In the genomic region with DNA sequence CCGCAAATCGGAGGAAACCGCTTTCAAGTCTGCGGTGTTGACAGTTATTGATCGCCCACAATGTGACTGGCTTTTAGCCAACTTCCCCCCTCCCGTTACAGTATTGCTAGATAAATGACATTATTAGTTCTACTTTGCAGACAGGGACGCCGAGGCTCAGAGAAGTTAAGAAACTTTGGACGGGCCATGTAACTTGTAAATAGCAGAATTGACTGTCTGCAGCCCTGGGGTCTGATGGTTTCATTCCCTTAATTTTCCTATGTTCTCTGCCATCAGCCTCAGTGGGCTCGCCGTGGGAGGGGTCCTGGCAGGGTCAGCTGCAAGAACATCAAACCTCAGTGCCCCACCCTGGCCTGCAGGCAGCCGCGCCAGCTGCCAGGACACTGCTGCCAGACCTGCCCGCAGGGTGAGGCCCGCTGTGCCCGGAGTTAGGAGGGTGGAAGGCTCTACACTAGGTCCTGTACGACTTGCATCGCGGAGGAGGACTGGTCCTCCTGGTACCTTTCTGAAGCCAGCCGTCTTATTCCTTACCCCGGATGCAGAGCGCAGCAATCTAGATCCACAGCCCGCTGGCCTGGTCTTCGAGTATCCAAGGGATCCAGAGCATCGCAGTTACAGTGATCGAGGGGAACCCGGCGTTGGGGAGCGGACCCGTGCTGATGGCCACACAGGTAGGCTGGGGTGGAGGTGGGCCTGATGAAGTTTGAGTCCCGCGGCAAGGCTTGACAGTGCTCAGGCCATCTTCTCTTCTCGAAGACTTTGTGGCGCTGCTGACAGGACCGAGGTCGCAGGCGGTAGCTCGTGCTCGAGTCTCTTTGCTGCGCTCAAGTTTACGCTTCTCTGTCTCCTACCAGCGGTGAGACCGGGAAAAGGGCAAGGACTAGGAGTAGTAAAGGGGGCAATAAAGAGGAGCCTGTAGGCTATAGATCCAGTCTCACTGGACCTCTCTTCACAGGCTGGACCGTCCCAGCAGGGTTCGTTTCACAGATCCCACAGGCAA, we compare ENCODE assay signal across 8 mouse cellular contexts. TPM values are rescaled to one million over a fixed set of nuclear protein-coding genes. Genes with fewer than 3 reads are reported as not detected.
DNase-seq lines count a peak whose midpoint lies in the region; ATAC-seq and TF ChIP-seq lines count a peak whose summit lies in the region.

A gene (minus strand): TSS at position 781 of the 1,000 bp plus-strand sequence.

- H3K4me2 ChIP-seq in lung, embryonic 15.5 days, result peak within 1 kb of the TSS; percentile 97
- H3K4me2 ChIP-seq in intestine, embryonic 14.5 days (ENCODE audit: low read length), result peak within 1 kb of the TSS; percentile 94
- peak within 1 kb of the TSS; percentile 80 for H3K4me2 ChIP-seq in midbrain, postnatal 0 days (ENCODE audit: low read depth, low read length, poor library complexity, severe bottlenecking)

- peak within 1 kb of the TSS; percentile 68 for H3K9ac ChIP-seq in lung, embryonic 15.5 days
- H3K9ac ChIP-seq in intestine, embryonic 14.5 days (ENCODE audit: low read length), result peak within 1 kb of the TSS; percentile 75
- peak within 1 kb of the TSS; percentile 86 for H3K9ac ChIP-seq in midbrain, postnatal 0 days (replicated peaks; ENCODE audit: low read length, poor library complexity, severe bottlenecking)

- peaks cover 34% of the 10 kb centered on the region for H3K27me3 ChIP-seq in lung, embryonic 15.5 days
- H3K27me3 ChIP-seq in intestine, embryonic 14.5 days (replicated peaks; ENCODE audit: control insufficient read depth, insufficient read depth, low read length), result peaks cover 22% of the 10 kb centered on the region
- H3K27me3 ChIP-seq in midbrain, postnatal 0 days (ENCODE audit: insufficient read depth, low read length), result peaks cover 13% of the 10 kb centered on the region; the same call in 1 of the 2 replicates

- H3K27ac ChIP-seq in lung, embryonic 15.5 days, result no peak within 1 kb of the TSS
- H3K27ac ChIP-seq in intestine, embryonic 14.5 days (ENCODE audit: low read depth), result peak within 1 kb of the TSS; percentile 67; the same call in 1 of the 2 replicates
- H3K27ac ChIP-seq in midbrain, postnatal 0 days (ENCODE audit: low read depth, low read length), result no peak within 1 kb of the TSS

- ATAC-seq in lung, embryonic 15.5 days (ENCODE audit: borderline replicate concordance, extremely low read depth, low FRiP score, low TSS enrichment), result no peak
- no peak for ATAC-seq in intestine, embryonic 14.5 days (replicated peaks; ENCODE audit: low FRiP score, low TSS enrichment, low read depth)
- no peak for ATAC-seq in midbrain, postnatal 0 days (ENCODE audit: low FRiP score)

- H3K4me3 ChIP-seq in lung, embryonic 15.5 days, result peak within 1 kb of the TSS; percentile 69
- peak within 1 kb of the TSS; percentile 65 for H3K4me3 ChIP-seq in intestine, embryonic 14.5 days (ENCODE audit: low read depth, low read length)
- peak within 1 kb of the TSS; percentile 78 for H3K4me3 ChIP-seq in midbrain, postnatal 0 days (ENCODE audit: low read depth, low read length)

- peak; percentile 40 for TF ChIP-seq CTCF in midbrain, postnatal 0 days (IDR thresholded peaks at IDR 0.05)

- peaks cover 15% of the 10 kb centered on the region for H3K4me1 ChIP-seq in lung, embryonic 15.5 days
- H3K4me1 ChIP-seq in intestine, embryonic 14.5 days (replicated peaks; ENCODE audit: control insufficient read depth, insufficient read depth, low read length), result peaks cover 17% of the 10 kb centered on the region
- H3K4me1 ChIP-seq in midbrain, postnatal 0 days (ENCODE audit: insufficient read depth, low read length), result peaks cover 5% of the 10 kb centered on the region; the same call in 1 of the 2 replicates

- WGBS in lung, embryonic 15.5 days, result 5% methylated on average over 45 of the region's 45 CpGs
- WGBS in intestine, embryonic 14.5 days, result 4% methylated on average over 45 of the region's 45 CpGs
- WGBS in midbrain, postnatal 0 days, result 4% methylated on average over 45 of the region's 45 CpGs

- peak; percentile 69 for DNase-seq in cerebellum, adult 11-12 months
- no peak for DNase-seq in cerebellum, adult 9-10 months
- DNase-seq in lung, postnatal 10 days, result no peak
- peak; percentile 66 for DNase-seq in intestine, embryonic 14.5 days (ENCODE audit: low spot score)
- peak; percentile 47 for DNase-seq in midbrain, postnatal 0 days (ENCODE audit: low spot score)
- DNase-seq in gastrocnemius, postnatal 25 days, result no peak
- no peak for DNase-seq in spleen, adult 12 weeks (ENCODE audit: low spot score)

- no peaks in the 10 kb centered on the region for H3K36me3 ChIP-seq in lung, embryonic 15.5 days
- no peaks in the 10 kb centered on the region for H3K36me3 ChIP-seq in intestine, embryonic 14.5 days (ENCODE audit: control insufficient read depth, insufficient read depth, low read length)
- no peaks in the 10 kb centered on the region for H3K36me3 ChIP-seq in midbrain, postnatal 0 days (ENCODE audit: insufficient read depth, low read length)

- no peaks in the 10 kb centered on the region for H3K9me3 ChIP-seq in lung, embryonic 15.5 days
- no peaks in the 10 kb centered on the region for H3K9me3 ChIP-seq in intestine, embryonic 14.5 days (ENCODE audit: control insufficient read depth, low read length)
- no peaks in the 10 kb centered on the region for H3K9me3 ChIP-seq in midbrain, postnatal 0 days (ENCODE audit: low read length)

RNA-seq across cellular contexts. Expression of the gene that starts here (rescaled TPM):
- 0.51 and 0.68 TPM in 2 replicates for polyA plus RNA-seq in lung, embryonic 15.5 days (2015; fragmentation: Nextera tagmentation; extraction: Ambion mirVana)
- 1.2 and 1.6 TPM in 2 replicates for polyA plus RNA-seq in intestine, embryonic 14.5 days (2014; fragmentation: Nextera tagmentation; extraction: Ambion mirVana)
- total RNA-seq in midbrain, postnatal 0 days (2014; rRNA removed), result 0.71 and 1.8 TPM in 2 replicates
- polyA plus RNA-seq in midbrain, postnatal 0 days (2015; fragmentation: Nextera tagmentation; extraction: Ambion mirVana), result 0.76 and 0.81 TPM in 2 replicates
- 1 to 10 TPM; 2.1 to 3.0 TPM for total RNA-seq in gastrocnemius, postnatal 25 days (2021)

Comparison
In these comparisons a context has a peak if more than half of its experiments do, and no peak if none do; other contexts are left out.
1. DNase-seq: peak in cerebellum, adult 11-12 months (single experiment), intestine, embryonic 14.5 days (single experiment) and midbrain, postnatal 0 days (single experiment); none in cerebellum, adult 9-10 months (single experiment), lung, postnatal 10 days (single experiment), gastrocnemius, postnatal 25 days (single experiment) and spleen, adult 12 weeks (single experiment).
2. Peak in every context shown above with its lines, with median percentiles within 50 percentile points of each other: H3K4me2 ChIP-seq, H3K4me3 ChIP-seq and H3K9ac ChIP-seq.